Mouse (Mus musculus): ENCODE measurements around the gene Etfa.

Gene Etfa

GRCm38 (mm10) chr9:55425271-55425810 is 86.7 kb downstream of the Etfa start:
- no peak for DNase-seq (ENCODE audit: low read depth in 2 of 2, low spot score in 2 of 2)

- no peak for DNase-seq (ENCODE audit: low read depth in 2 of 2, low spot score in 2 of 2)
These were observed 88.3 kb downstream of the Etfa start for GRCm38 (mm10) chr9:55423451-55424424.

GRCm38 (mm10) chr9:55421786-55422185 is 90.3 kb downstream of the Etfa start:
- DNase-seq (ENCODE audit: low read depth in 2 of 2, low spot score in 2 of 2): no peak

- no peak for DNase-seq (ENCODE audit: low read depth in 2 of 2, low spot score in 2 of 2)
These were observed 100.9 kb downstream of the Etfa start for GRCm38 (mm10) chr9:55411154-55411553.

- no peak for DNase-seq (ENCODE audit: low read depth in 2 of 2, low spot score in 2 of 2)
These were observed 101.6 kb downstream of the Etfa start for GRCm38 (mm10) chr9:55410430-55410829.

- no peak for DNase-seq (ENCODE audit: low read depth in 2 of 2, low spot score in 2 of 2)
These were observed 102.2 kb downstream of the Etfa start for GRCm38 (mm10) chr9:55409833-55410232.

- no peak for DNase-seq (ENCODE audit: low read depth in 2 of 2, low spot score in 2 of 2)
These were observed 103.2 kb downstream of the Etfa start for GRCm38 (mm10) chr9:55408851-55409250.

GRCm38 (mm10) chr9:55406773-55407172 is 105.3 kb downstream of the Etfa start:
- no peak for DNase-seq (ENCODE audit: low read depth in 2 of 2, low spot score in 2 of 2)

- no peak for DNase-seq (ENCODE audit: low read depth in 2 of 2, low spot score in 2 of 2)
These were observed 106.9 kb downstream of the Etfa start for GRCm38 (mm10) chr9:55404976-55405702.
